ENCODE assay signal across 8 mouse cellular contexts in genomic region chr2:44526110-44527032, GRCm38 (mm10).
DNase-seq lines count a peak whose midpoint lies in the region; ATAC-seq and TF ChIP-seq lines count a peak whose summit lies in the region.

No protein-coding gene starts in this region.

- TF ChIP-seq EP300 in heart, adult 2 months (IDR thresholded peaks at IDR 0.05; ENCODE audit: insufficient read depth, low read depth, low read length), result no peak

- ATAC-seq in neural tube, embryonic 11.5 days (ENCODE audit: insufficient read depth, low FRiP score, low TSS enrichment), result peak; percentile 83

- no peaks in the 10 kb centered on the region for H3K79me2 ChIP-seq in heart, adult 2 months (replicated peaks; ENCODE audit: control insufficient read depth, insufficient read depth, low read length)

- no peaks in the 10 kb centered on the region for H3K36me3 ChIP-seq in heart, adult 2 months (ENCODE audit: control insufficient read depth, insufficient read depth, low read length)
- no peaks in the 10 kb centered on the region for H3K36me3 ChIP-seq in neural tube, embryonic 11.5 days (ENCODE audit: control insufficient read depth, insufficient read depth, low read length)

- no peaks in the 10 kb centered on the region for H3K27me3 ChIP-seq in heart, adult 2 months (ENCODE audit: control insufficient read depth, insufficient read depth, low read length)
- H3K27me3 ChIP-seq in neural tube, embryonic 11.5 days (ENCODE audit: control insufficient read depth, insufficient read depth, low read length), result no peaks in the 10 kb centered on the region

- no peaks in the 10 kb centered on the region for H3K4me1 ChIP-seq in heart, adult 2 months (ENCODE audit: control insufficient read depth, insufficient read depth, low read length)
- 0 out of 2 replicates have a peak, but pooled peaks cover 6% of the 10 kb centered on the region for H3K4me1 ChIP-seq in neural tube, embryonic 11.5 days (ENCODE audit: control insufficient read depth, insufficient read depth, low read length)

- 43% methylated on average over 6 of the region's 6 CpGs for WGBS in heart, adult 2 months
- WGBS in neural tube, embryonic 11.5 days, result 10% methylated on average over 6 of the region's 6 CpGs

- no peak for TF ChIP-seq POLR2A in heart, adult 2 months (IDR thresholded peaks at IDR 0.05; ENCODE audit: insufficient read depth, low read depth, low read length)

- H3K4me2 ChIP-seq in neural tube, embryonic 11.5 days (ENCODE audit: low read depth), result no peak overlapping the region

- H3K9ac ChIP-seq in heart, adult 2 months (ENCODE audit: low read depth, low read length), result no peak overlapping the region
- H3K9ac ChIP-seq in neural tube, embryonic 11.5 days (ENCODE audit: low read length), result no peak overlapping the region

- intact Hi-C loops in heart, adult 2 months (cut with DNase I), result no loop called here
- intact Hi-C loops in heart, postnatal 25 days (cut with DNase I), result no loop called here

- no peak overlapping the region for H3K4me3 ChIP-seq in heart, adult 2 months
- H3K4me3 ChIP-seq in neural tube, embryonic 11.5 days (ENCODE audit: low read depth, low read length), result no peak overlapping the region

- DNase-seq in heart, adult 2 months, result peak in 1 of 2 experiments; percentile 40
- DNase-seq in heart, postnatal 25 days (ENCODE audit: low spot score), result no peak
- DNase-seq in urinary bladder, postnatal 25 days (ENCODE audit: low spot score), result peak; percentile 8
- DNase-seq in urinary bladder, postnatal 36 days (ENCODE audit: low spot score in 2 of 2), result no peak
- peak; percentile 18 to 53 for DNase-seq in heart, adult 9 months (ENCODE audit: low spot score in 2 of 2)
- peak; percentile 54 for DNase-seq in neural tube, embryonic 11.5 days (ENCODE audit: low spot score)
- DNase-seq in thymus, postnatal 10 days (ENCODE audit: low spot score in 2 of 2), result no peak
- DNase-seq in cerebellum, postnatal 25 days, result no peak

- peak overlapping the region; percentile 18; the same call in 1 of the 2 replicates for H3K27ac ChIP-seq in heart, adult 2 months
- H3K27ac ChIP-seq in neural tube, embryonic 11.5 days (ENCODE audit: low read depth, low read length), result peak overlapping the region; percentile 6; the same call in 1 of the 2 replicates

- no peak for TF ChIP-seq CTCF in heart, adult 2 months (IDR thresholded peaks at IDR 0.05)

- H3K9me3 ChIP-seq in neural tube, embryonic 11.5 days (ENCODE audit: control insufficient read depth, low read length), result no peaks in the 10 kb centered on the region

Comparison
In these comparisons a context has a peak if more than half of its experiments do, and no peak if none do; other contexts are left out.
1. DNase-seq: peak in urinary bladder, postnatal 25 days (single experiment), heart, adult 9 months (2 of 2) and neural tube, embryonic 11.5 days (single experiment); none in heart, postnatal 25 days (single experiment), urinary bladder, postnatal 36 days (0 of 2), thymus, postnatal 10 days (0 of 2) and cerebellum, postnatal 25 days (0 of 2).